Mouse (Mus musculus) bone marrow macrophage, adult 2 months (primary cell): ENCODE results near the gene Sugp1.

Experiments used
- CTCF ChIP-seq: IDR thresholded peaks from 2 replicates; pipeline ENCODE4 v1.5.1; 2012; ENCODE audit warnings: low read depth, mild to moderate bottlenecking, low read length, moderate library complexity
- POLR2A ChIP-seq: IDR thresholded peaks from 2 replicates; pipeline ENCODE4 v1.6.1; 2012; ENCODE audit warnings: mild to moderate bottlenecking, low read depth, low read length, borderline replicate concordance

DNA sequence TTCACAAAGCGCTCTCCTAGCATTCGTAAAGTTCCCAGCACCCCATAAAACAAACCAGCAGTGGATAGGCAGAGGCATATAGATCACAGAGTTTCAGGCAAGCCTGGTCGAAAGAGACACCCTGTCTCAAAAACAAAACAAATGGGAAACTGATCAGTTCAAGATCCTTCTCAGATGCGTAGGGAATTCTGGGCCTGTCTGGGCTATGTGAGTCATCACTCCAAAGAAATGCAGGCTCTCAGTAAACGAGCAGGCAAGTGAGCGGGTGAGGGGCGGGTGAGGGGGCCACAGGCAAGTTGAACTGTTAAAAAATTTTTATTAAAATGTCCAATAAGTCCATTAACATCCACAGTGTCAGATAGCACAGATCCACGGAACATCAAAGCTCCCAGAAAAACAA is 50.2 kb downstream of the Sugp1 start:
- TF ChIP-seq CTCF: no peak
- TF ChIP-seq POLR2A: no peak
